Mouse (Mus musculus) G1E (cell line): ENCODE data around the gene 2610301B20Rik.

Source experiments
- CTCF ChIP-seq: IDR thresholded peaks from 2 replicates; pipeline ENCODE4 v1.5.1; 2012; ENCODE audit warnings: low read depth, low read length, inconsistent platforms, mixed read lengths
- GATA1 ChIP-seq: IDR thresholded peaks from 2 replicates; pipeline ENCODE4 v1.6.1; 2012; ENCODE audit warnings: borderline replicate concordance, low read length, inconsistent platforms, mixed read lengths
- GATA2 ChIP-seq: IDR thresholded peaks from 2 replicates; pipeline ENCODE4 v1.6.1; 2012; ENCODE audit warnings: low read depth, low read length, inconsistent platforms, borderline replicate concordance
- POLR2AphosphoS5 ChIP-seq: IDR thresholded peaks from 2 replicates; pipeline ENCODE4 v1.6.1; 2012; ENCODE audit warnings: low read depth, low read length, inconsistent platforms; ENCODE audit not compliant: insufficient replicate concordance
- TAL1 ChIP-seq: conservative IDR thresholded peaks from 2 replicates; pipeline ENCODE4 v1.6.1; 2012; ENCODE audit warnings: low read depth, low read length, inconsistent platforms, mixed read lengths

DNA sequence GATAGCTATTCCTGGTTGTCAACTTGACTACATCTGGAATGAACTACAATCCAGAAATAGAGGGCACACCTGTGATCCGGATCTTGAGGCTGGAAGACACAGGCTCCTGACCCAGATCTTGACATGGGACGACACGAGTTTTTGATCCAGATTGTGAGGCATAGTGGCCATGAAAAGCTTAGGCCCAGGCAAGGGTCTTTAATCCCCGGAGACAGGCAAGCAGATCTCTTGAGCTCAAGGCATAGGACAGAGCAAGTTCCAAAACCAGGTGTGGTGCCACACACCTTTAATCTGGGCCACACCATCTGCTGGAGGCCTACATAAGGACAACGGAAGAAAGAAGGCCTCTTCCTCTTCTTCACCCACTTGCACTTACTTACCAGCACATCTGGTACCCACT, 50.2 kb downstream of the 2610301B20Rik start:
- no peak for TF ChIP-seq CTCF
- TF ChIP-seq TAL1: no peak
- no peak for TF ChIP-seq GATA1
- no peak for TF ChIP-seq GATA2
- TF ChIP-seq POLR2AphosphoS5: no peak
